Mouse (Mus musculus) bone marrow macrophage, adult 2 months (primary cell): Measurements from ENCODE around the gene Krtap15. TPM values are rescaled to one million over a fixed set of nuclear protein-coding genes. Genes with fewer than 3 reads are reported as not detected.

Source experiments
- H3K27ac ChIP-seq: 2 replicates; pipeline ENCODE4 v1.5.1; 2012; ENCODE audit warnings: low read depth, low read length; ENCODE audit not compliant: insufficient read depth
- H3K4me1 ChIP-seq: 2 replicates; pipeline ENCODE4 v1.6.1; 2012; ENCODE audit warnings: low read length; ENCODE audit not compliant: control insufficient read depth, insufficient read depth
- H3K4me3 ChIP-seq: 2 replicates; pipeline ENCODE4 v1.5.1; 2012; ENCODE audit warnings: mild to moderate bottlenecking, low read length, moderate library complexity; ENCODE audit not compliant: insufficient read depth
- CTCF ChIP-seq: IDR thresholded peaks from 2 replicates; pipeline ENCODE4 v1.5.1; 2012; ENCODE audit warnings: low read depth, mild to moderate bottlenecking, low read length, moderate library complexity
- POLR2A ChIP-seq: IDR thresholded peaks from 2 replicates; pipeline ENCODE4 v1.6.1; 2012; ENCODE audit warnings: mild to moderate bottlenecking, low read depth, low read length, borderline replicate concordance
- polyA plus RNA-seq: library from polyadenylated mRNA; stranded (reverse); fragments of >200 nt; gene quantifications from 2 replicates; pipeline ENCODE4 v1.2.4, GENCODE M21; 2012; ENCODE audit not compliant: missing spikeins, insufficient read depth, insufficient read length

Gene Krtap15
- polyA plus RNA-seq, 1 experiment, result not detected

DNA sequence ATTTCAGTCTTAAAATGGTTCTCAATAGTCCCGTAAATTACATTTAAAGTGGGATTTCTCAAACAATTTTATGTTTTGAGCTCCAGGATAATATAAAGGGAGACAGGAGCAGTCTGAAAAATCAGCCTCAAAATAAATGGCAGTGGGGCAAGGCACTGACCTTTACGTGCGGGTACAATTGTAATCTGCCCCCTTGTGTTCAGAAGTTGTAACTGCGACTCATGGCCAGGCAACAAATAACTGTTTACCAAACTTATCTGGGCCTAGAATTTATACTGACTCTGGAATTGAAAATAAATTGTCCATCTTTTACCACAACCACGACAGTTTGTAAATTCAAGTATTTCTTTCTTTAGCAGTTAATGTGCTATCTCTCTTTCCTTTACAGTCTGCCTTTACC is 31.4 kb downstream of the Krtap15 start:
- no peak for TF ChIP-seq CTCF
- no peak for TF ChIP-seq POLR2A
- no peak overlapping the region for H3K27ac ChIP-seq
- no peak overlapping the region for H3K4me3 ChIP-seq
- no peaks in the 10 kb centered on the region for H3K4me1 ChIP-seq

DNA sequence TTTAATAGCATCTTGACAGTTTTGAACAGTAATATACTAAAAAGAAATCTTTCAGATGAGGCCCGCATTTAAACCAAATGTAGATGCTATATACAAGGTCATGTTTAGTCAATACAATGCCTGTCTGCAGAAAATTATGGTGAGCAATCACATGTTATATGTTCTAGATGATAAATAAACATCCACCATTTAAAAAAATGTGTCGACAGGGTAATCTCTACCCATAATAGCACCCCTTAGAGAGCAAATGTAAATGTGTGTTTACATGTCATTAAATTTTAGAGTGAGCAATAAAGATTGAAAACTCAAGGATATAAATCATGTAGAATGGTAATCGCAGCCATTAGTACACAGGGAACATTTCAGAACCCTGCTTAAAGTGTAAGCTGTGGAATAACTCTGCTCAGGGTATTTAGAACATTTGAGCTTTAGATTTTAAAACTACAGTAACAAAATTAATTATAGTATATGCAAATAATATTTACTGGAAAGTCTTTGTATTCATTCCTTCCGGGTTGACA is 44.9 kb downstream of the Krtap15 start:
- Histone ChIP-seq H3K27ac (no peak overlapping the region), H3K4me1 (no peaks in the 10 kb centered on the region), H3K4me3 (no peak overlapping the region)
- no peak for TF ChIP-seq CTCF
- no peak for TF ChIP-seq POLR2A

DNA sequence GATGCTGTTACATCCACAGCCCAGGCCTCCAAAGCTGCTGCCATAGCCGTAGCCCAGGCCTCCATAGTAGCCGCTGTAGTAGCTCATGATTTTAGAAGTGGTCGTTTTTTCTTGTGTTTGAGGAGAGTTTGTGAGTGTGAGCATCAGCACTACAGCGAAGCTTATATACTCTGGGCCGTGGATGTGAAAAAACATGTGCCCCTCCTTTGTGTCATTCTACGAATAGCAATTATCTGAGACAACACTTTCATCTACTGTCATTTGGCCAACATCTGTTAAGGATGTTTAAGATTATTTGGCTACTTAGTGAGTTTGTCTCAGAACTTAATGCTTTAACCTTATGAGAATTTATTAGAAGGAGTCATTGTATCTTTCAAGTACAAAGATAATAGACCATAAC is 49.3 kb downstream of the Krtap15 start, which contains the start of gene Krtap19-1:
Krtap19-1 (minus strand) TSS at position 101 of the 400 bp plus-strand sequence.
- TF ChIP-seq POLR2A (no peak), CTCF (no peak)
- Histone ChIP-seq H3K4me1 (no peaks in the 10 kb centered on the region), H3K27ac (no peak within 1 kb of the TSS), H3K4me3 (no peak within 1 kb of the TSS)

DNA sequence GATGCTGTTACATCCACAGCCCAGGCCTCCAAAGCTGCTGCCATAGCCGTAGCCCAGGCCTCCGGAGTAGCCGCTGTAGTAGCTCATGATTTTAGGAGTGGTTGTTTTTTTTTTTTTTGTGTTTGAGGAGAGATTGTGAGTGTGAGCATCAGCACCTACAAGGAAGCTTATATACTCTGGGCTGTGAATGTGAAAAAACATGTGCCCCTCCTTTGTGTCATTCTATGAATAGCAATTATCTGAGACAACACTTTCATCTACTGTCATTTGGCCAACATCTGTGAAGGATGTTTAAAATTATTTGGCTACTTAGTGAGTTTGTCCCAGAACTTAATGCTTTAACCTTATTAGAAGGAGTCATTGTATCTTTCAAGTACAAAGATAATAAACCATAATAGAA is 54.2 kb downstream of the Krtap15 start, which contains the start of gene Krtap19-2:
Krtap19-2 (minus strand) TSS at position 101 of the 400 bp plus-strand sequence.
- Histone ChIP-seq H3K4me1 (no peaks in the 10 kb centered on the region), H3K4me3 (no peak within 1 kb of the TSS), H3K27ac (no peak within 1 kb of the TSS)
- TF ChIP-seq CTCF, result no peak
- no peak for TF ChIP-seq POLR2A

DNA sequence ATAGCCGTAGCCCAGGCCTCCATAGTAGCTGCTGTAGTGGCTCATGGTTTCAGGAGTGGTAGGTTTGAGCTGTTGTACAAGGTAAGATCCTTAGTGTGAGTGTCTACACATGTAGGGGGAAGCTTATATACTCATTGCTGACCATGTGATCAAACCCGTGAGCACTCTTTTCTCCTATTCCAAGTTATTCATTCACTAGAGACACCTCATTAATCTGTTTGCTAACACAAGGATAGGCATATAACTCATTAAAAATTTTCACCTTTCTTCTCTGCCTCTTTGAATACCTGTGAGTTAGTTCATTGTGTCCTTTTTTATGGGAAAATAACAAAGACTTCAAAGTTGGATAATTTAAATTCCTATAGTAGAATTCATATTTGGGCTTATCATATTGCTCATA is 57.9 kb downstream of the Krtap15 start, which contains the start of gene Krtap19-3:
Krtap19-3 (minus strand) TSS at position 101 of the 400 bp plus-strand sequence.
- TF ChIP-seq POLR2A (no peak), CTCF (no peak)
- Histone ChIP-seq H3K4me1 (no peaks in the 10 kb centered on the region), H3K27ac (no peak within 1 kb of the TSS), H3K4me3 (no peak within 1 kb of the TSS)

Other genes with a start within 250 kb of the Krtap15 start
- gene Krtap24-1, start 207.9 kb upstream of the Krtap15 start, polyA plus RNA-seq, result not detected in 2 replicates
- gene 2310079G19Rik, start 192.5 kb upstream of the Krtap15 start, polyA plus RNA-seq, result not detected in 2 replicates
- gene Krtap26-1, start 172.4 kb upstream of the Krtap15 start, polyA plus RNA-seq, result not detected in 2 replicates
- gene Krtap27-1, start 148.5 kb upstream of the Krtap15 start, polyA plus RNA-seq, result not detected in 2 replicates
- not detected in 2 replicates for gene 2310061N02Rik, start 112.3 kb upstream of the Krtap15 start, polyA plus RNA-seq
- gene Krtap13-1, start 91.4 kb upstream of the Krtap15 start, polyA plus RNA-seq, result not detected in 2 replicates
- gene Krtap13, start 68.6 kb upstream of the Krtap15 start, polyA plus RNA-seq, result not detected in 2 replicates
- gene 2310034C09Rik, start 61.4 kb upstream of the Krtap15 start, polyA plus RNA-seq, result not detected in 2 replicates
- not detected in 2 replicates for gene 2310057N15Rik, start 46.0 kb upstream of the Krtap15 start, polyA plus RNA-seq
- gene Gm5965, start 42.3 kb upstream of the Krtap15 start, polyA plus RNA-seq, result not detected in 2 replicates
- not detected in 2 replicates for gene Gm20741, start 8.0 kb upstream of the Krtap15 start, polyA plus RNA-seq
- gene Krtap14, start 5.9 kb downstream of the Krtap15 start, polyA plus RNA-seq, result not detected in 2 replicates
- gene Krtap19-1, start 49.2 kb downstream of the Krtap15 start, polyA plus RNA-seq, result not detected in 2 replicates
- gene Krtap19-2, start 54.1 kb downstream of the Krtap15 start, polyA plus RNA-seq, result not detected in 2 replicates
- not detected in 2 replicates for gene Krtap19-3, start 57.8 kb downstream of the Krtap15 start, polyA plus RNA-seq
- gene Krtap19-4, start 64.9 kb downstream of the Krtap15 start, polyA plus RNA-seq, result not detected in 2 replicates
- gene Krtap19-5, start 76.2 kb downstream of the Krtap15 start, polyA plus RNA-seq, result not detected in 2 replicates
- not detected in 2 replicates for gene Krtap19-9b, start 112.0 kb downstream of the Krtap15 start, polyA plus RNA-seq
- gene Krtap16-3, start 142.7 kb downstream of the Krtap15 start, polyA plus RNA-seq, result not detected in 2 replicates
- not detected in 2 replicates for gene Krtap22-2, start 190.5 kb downstream of the Krtap15 start, polyA plus RNA-seq
- gene Gm10229, start 195.1 kb downstream of the Krtap15 start, polyA plus RNA-seq, result not detected in 2 replicates
- gene Krtap6-1, start 211.5 kb downstream of the Krtap15 start, polyA plus RNA-seq, result not detected in 2 replicates
- gene Gm10228, start 221.3 kb downstream of the Krtap15 start, polyA plus RNA-seq, result not detected in 2 replicates
- gene Krtap6-5, start 227.7 kb downstream of the Krtap15 start, polyA plus RNA-seq, result not detected in 2 replicates
- not detected in 2 replicates for gene 1110025L11Rik, start 243.8 kb downstream of the Krtap15 start, polyA plus RNA-seq